Mouse (Mus musculus): ENCODE measurements at regions not wholly inside any gene's neighbourhood (a gene's known extent, or its start where the extent isn't known, plus 50 kb on each side); places are given as distances from the start of the nearest gene placed in this dataset.

DNA sequence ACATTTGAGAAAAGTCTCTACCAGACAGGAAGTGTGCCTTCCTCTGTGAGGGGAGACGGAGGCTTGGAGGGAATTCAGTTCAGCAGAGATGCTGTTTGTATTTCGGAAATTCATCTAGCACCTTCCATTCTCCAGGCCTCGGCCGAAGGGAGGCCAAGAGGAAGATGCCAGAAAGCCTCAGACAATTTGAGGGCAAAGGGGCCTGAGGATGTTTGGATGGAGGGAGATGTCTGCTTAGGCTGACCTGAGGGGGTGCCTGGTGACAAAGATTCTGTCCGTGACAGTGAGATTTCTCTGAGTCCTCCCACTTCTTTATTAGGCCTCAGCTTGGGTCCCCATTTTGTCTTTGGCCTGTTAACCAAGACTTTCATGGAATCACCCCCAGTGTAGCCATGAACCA is 225.2 kb upstream of the Jade1 start:
- H3K36me3 ChIP-seq (ENCODE audit: control insufficient read depth, insufficient read depth, low read length), result no peaks in the 10 kb centered on the region
- TF ChIP-seq POLR2A (IDR thresholded peaks at IDR 0.05; ENCODE audit: low read depth, low read length) (no peak), CTCF (IDR thresholded peaks at IDR 0.05; ENCODE audit: extremely low read depth, insufficient read length, insufficient replicate concordance, low read depth, low read length) (no peak)
- WGBS, result 90% methylated on average over 5 of the region's 5 CpGs
- H3K27me3 ChIP-seq (ENCODE audit: control insufficient read depth, insufficient read depth, low read length), result no peaks in the 10 kb centered on the region
- peaks cover 3% of the 10 kb centered on the region; the same call in 1 of the 2 replicates for H3K4me1 ChIP-seq (ENCODE audit: control insufficient read depth, insufficient read depth, insufficient read length, low read length)
- no peak overlapping the region for H3K4me3 ChIP-seq (ENCODE audit: low read depth, low read length)
- no peak overlapping the region for H3K27ac ChIP-seq (ENCODE audit: insufficient read depth, low read depth, low read length)

DNA sequence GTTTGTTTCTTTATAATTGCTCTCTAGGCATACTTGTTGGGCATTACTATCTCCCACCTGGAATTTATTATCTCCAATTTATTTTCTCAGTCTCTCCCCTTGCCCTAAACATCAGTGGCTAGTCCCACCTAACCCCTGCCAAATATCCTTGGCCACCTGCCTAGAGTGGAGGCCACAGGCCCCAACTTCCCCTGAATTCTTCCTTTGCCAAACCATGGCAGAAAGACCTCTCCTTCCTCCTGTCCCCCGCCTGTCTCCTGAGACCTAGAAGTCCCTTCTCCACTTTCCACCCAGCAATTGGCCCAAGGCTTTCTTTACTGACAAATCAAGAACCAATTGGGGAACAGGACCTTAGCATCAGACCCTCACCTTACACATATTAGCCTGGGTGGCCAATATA is 226.7 kb upstream of the Jade1 start:
- Histone ChIP-seq H3K27ac (ENCODE audit: insufficient read depth, low read depth, low read length) (no peak overlapping the region), H3K36me3 (ENCODE audit: control insufficient read depth, insufficient read depth, low read length) (no peaks in the 10 kb centered on the region), H3K27me3 (ENCODE audit: control insufficient read depth, insufficient read depth, low read length) (no peaks in the 10 kb centered on the region), H3K4me3 (ENCODE audit: low read depth, low read length) (no peak overlapping the region), H3K4me1 (ENCODE audit: control insufficient read depth, insufficient read depth, insufficient read length, low read length) (peaks cover 3% of the 10 kb centered on the region; the same call in 1 of the 2 replicates)
- TF ChIP-seq CTCF (IDR thresholded peaks at IDR 0.05; ENCODE audit: extremely low read depth, insufficient read length, insufficient replicate concordance, low read depth, low read length), result no peak
- TF ChIP-seq POLR2A (IDR thresholded peaks at IDR 0.05; ENCODE audit: low read depth, low read length), result no peak
- WGBS, result 75% methylated on average over 1 of the region's 1 CpGs

DNA sequence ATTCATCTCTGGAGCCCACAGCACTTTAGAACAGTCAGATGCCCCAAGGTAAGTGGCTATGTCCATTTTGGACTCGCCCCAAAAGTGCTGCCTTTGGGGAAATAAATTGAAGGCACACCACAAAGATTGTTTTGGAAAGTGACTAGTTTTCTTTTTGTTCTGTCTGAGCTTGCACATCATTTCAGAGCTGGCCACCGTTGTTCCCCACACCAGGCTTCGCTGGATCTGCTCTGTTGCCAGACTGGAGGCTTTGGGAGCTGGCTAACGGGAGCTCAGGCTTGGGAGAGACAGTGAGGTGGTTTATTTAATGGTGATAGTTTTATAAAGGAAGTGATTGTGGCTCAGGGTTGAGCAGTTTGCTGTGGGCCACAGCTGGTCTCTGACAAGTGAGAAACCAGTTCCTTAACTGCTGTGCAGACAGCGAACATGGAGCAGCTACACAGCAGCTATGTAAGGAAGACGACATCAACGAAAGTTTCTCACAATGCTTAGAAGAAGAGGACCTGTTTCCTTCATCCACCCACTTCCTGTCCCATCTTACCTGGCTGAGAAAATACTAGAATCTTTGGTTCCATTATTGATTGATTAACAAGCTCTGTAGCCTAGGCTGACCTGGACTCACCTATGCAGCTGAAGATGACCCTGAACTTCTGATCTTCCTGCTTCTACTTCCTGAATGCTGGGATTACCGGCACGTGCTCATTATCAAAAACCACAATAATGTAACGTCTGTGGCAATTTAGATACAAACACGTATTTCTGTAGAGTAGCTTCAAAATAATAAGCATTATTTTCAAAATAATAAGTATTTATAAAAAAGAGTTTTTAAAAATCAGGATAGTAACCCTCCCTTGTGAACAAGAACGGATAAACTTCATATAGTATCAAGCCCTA is 229.1 kb upstream of the Jade1 start:
- H3K36me3 ChIP-seq (ENCODE audit: control insufficient read depth, insufficient read depth, low read length), result no peaks in the 10 kb centered on the region
- H3K4me3 ChIP-seq (ENCODE audit: low read depth, low read length), result no peak overlapping the region
- H3K27me3 ChIP-seq (ENCODE audit: control insufficient read depth, insufficient read depth, low read length), result no peaks in the 10 kb centered on the region
- H3K27ac ChIP-seq (ENCODE audit: insufficient read depth, low read depth, low read length), result no peak overlapping the region
- TF ChIP-seq CTCF (IDR thresholded peaks at IDR 0.05; ENCODE audit: extremely low read depth, insufficient read length, insufficient replicate concordance, low read depth, low read length) (no peak), POLR2A (IDR thresholded peaks at IDR 0.05; ENCODE audit: low read depth, low read length) (no peak)
- WGBS, result 51% methylated on average over 12 of the region's 12 CpGs
- H3K4me1 ChIP-seq (ENCODE audit: control insufficient read depth, insufficient read depth, insufficient read length, low read length), result peaks cover 5% of the 10 kb centered on the region; the same call in 1 of the 2 replicates

DNA sequence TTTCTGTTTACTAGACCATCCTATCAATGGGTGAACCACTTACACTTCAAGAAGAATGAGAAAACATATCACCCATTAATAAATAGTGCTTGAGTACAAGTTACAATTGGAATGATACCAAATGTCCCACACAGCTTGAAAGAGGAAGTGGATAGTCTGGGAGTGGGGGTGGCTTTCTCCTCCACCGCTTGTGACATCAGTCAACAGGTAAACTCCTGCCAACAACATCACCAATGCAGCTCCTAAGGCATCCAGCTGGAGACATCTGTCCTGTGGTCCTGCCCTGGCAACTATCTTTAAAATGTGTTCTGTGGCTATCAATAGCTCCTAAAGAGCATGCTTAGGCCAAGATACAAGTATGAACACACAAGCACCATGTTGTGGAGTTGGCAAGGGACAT is 233.7 kb upstream of the Jade1 start:
- H3K4me1 ChIP-seq (ENCODE audit: control insufficient read depth, insufficient read depth, insufficient read length, low read length), result peaks cover 2% of the 10 kb centered on the region; the same call in 1 of the 2 replicates
- no peak overlapping the region for H3K4me3 ChIP-seq (ENCODE audit: low read depth, low read length)
- H3K27ac ChIP-seq (ENCODE audit: insufficient read depth, low read depth, low read length), result no peak overlapping the region
- WGBS, result 19% methylated on average over 1 of the region's 1 CpGs
- H3K27me3 ChIP-seq (ENCODE audit: control insufficient read depth, insufficient read depth, low read length), result no peaks in the 10 kb centered on the region
- no peaks in the 10 kb centered on the region for H3K36me3 ChIP-seq (ENCODE audit: control insufficient read depth, insufficient read depth, low read length)
- no peak for TF ChIP-seq POLR2A (IDR thresholded peaks at IDR 0.05; ENCODE audit: low read depth, low read length)
- TF ChIP-seq CTCF (IDR thresholded peaks at IDR 0.05; ENCODE audit: extremely low read depth, insufficient read length, insufficient replicate concordance, low read depth, low read length), result no peak

DNA sequence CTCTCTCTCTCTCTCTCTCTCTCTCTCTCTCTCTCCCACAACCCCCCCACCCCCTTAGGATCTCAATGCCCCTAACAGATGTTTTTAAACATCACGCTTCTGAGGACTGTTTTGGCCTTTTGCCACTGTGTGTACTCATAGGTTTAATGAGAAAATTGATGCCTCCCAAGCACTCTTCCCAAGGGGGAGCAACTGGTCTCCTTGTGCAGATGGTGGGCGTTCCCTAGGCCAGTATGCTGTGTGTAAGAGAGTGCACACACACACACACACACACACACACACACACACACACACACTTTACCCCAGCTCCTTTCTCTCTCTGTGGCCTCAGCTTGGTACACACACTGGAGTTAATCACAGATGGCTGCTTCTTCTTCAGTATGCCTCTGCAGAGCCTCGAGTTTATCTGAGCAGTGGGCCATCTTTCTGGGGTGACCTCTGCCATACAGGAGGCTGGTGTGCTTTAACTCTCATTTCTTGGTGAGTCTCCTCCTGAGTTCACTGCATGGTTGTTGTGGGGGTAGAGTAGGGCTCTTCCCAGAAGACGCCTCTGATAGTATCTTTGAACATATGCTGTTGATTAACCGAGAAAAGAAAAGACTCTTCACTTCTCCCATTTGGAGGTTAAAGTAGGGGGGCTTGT is 236.2 kb upstream of the Jade1 start:
- peaks cover 2% of the 10 kb centered on the region; the same call in 1 of the 2 replicates for H3K4me1 ChIP-seq (ENCODE audit: control insufficient read depth, insufficient read depth, insufficient read length, low read length)
- H3K36me3 ChIP-seq (ENCODE audit: control insufficient read depth, insufficient read depth, low read length), result no peaks in the 10 kb centered on the region
- no peak overlapping the region for H3K27ac ChIP-seq (ENCODE audit: insufficient read depth, low read depth, low read length)
- WGBS, result 71% methylated on average over 5 of the region's 5 CpGs
- TF ChIP-seq POLR2A (IDR thresholded peaks at IDR 0.05; ENCODE audit: low read depth, low read length), result no peak
- TF ChIP-seq CTCF (IDR thresholded peaks at IDR 0.05; ENCODE audit: extremely low read depth, insufficient read length, insufficient replicate concordance, low read depth, low read length), result no peak
- no peaks in the 10 kb centered on the region for H3K27me3 ChIP-seq (ENCODE audit: control insufficient read depth, insufficient read depth, low read length)
- no peak overlapping the region for H3K4me3 ChIP-seq (ENCODE audit: low read depth, low read length)

DNA sequence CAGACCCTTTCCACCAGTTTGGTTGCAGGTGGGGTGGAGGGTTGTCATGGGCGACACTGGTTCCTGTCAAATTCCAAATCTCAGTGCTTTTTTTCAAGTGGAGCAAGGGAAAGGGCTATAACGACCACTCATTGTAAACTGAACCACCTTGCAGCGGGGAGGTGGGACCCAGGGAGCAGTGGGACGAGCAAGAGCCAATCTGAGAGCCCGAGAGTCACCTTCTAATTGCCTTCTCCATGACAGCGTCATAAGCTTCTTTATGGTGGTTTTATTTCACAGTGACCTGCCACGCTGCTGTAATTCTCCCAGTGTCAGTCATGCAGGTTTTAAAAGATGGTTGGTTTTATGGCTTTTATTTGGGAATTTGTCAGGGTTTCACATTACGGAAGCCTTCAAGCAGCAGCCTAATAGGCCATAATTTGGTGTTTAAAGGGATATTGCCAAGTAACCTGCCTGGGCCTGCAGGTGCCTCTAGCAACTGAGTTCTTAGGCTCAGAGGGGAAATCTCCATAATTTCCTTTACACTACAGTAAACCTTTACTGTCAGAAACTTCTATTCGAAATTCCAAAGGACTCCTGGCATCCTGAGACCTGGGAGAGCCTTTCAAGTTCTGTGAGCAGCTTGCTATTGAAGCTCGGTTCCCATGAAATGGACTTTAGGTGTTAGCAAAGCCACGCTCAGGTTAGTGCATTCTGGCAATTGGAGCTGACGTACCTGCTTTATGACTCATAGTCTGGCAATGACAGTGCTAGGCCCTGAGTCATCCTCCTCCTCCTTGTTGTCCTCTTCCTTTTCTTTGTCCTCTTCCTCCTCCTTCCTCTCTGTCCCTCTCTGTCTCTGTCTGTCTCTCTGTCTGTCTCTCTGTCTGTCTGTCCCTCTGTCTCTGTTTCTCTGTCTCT is 235.6 kb upstream of the Pgrmc2 start:
- no peak overlapping the region for H3K27ac ChIP-seq (ENCODE audit: insufficient read depth, low read depth, low read length)
- TF ChIP-seq POLR2A (IDR thresholded peaks at IDR 0.05; ENCODE audit: low read depth, low read length) (no peak), CTCF (IDR thresholded peaks at IDR 0.05; ENCODE audit: extremely low read depth, insufficient read length, insufficient replicate concordance, low read depth, low read length) (no peak)
- 73% methylated on average over 12 of the region's 12 CpGs for WGBS

More for the DNA sequence above, 235.6 kb upstream of the Pgrmc2 start:
- Histone ChIP-seq H3K27me3 (ENCODE audit: control insufficient read depth, insufficient read depth, low read length) (no peaks in the 10 kb centered on the region), H3K4me1 (ENCODE audit: control insufficient read depth, insufficient read depth, insufficient read length, low read length) (peaks cover 2% of the 10 kb centered on the region; the same call in 1 of the 2 replicates), H3K36me3 (ENCODE audit: control insufficient read depth, insufficient read depth, low read length) (no peaks in the 10 kb centered on the region), H3K4me3 (ENCODE audit: low read depth, low read length) (no peak overlapping the region)
